Mouse (Mus musculus) lung, postnatal 10 days (tissue): ENCODE measurements around the gene Pdcd4.

Experiments used
- DNase-seq: peaks from one replicate; pipeline ENCODE4 v3.0.0; 2021

Gene Pdcd4

GRCm38 (mm10) chr19:53892061-53892460, at the start of gene Pdcd4:
TSS of gene Pdcd4 (plus strand) at chr19:53892231.
- peak; percentile 75 for DNase-seq

- DNase-seq: no peak
Observed at GRCm38 (mm10) chr19:53843972-53844371, 48.1 kb upstream of the Pdcd4 start.

DNA sequence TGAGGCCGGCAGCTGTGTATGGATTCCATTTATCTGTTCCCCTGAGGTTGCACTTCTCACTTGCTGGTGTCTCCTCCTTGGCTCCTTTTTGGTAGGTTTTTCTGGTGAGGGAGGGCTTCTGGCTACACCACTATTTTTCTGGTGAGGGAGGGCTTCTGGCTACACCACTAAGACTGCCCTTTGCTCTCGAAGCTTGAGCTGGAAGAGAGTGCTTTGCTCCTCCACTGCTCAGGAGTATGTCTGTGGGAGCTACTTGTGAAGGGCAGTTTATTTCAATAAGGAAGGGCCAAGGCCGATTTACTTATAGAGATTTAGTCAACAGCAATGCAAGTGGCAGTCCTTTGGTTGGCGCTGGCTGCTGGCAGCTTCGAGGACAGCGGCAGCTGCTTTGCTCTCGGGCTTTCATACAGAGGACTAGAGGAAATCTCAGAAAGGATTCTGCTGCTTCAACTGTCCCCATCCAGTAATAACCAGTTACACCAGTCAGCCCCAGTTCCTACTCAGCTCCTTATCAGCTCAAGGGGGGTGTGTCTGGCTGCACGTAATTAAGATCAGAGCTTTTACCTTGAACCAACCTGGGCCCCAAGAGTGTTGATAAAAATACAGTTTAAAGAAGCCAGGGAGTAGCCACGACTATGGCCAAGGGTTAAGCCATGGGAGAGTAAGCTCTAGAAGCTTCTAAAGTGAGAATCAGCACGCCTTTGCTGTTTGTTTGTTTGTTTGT, 43.6 kb upstream of the Pdcd4 start:
- DNase-seq: no peak

DNA sequence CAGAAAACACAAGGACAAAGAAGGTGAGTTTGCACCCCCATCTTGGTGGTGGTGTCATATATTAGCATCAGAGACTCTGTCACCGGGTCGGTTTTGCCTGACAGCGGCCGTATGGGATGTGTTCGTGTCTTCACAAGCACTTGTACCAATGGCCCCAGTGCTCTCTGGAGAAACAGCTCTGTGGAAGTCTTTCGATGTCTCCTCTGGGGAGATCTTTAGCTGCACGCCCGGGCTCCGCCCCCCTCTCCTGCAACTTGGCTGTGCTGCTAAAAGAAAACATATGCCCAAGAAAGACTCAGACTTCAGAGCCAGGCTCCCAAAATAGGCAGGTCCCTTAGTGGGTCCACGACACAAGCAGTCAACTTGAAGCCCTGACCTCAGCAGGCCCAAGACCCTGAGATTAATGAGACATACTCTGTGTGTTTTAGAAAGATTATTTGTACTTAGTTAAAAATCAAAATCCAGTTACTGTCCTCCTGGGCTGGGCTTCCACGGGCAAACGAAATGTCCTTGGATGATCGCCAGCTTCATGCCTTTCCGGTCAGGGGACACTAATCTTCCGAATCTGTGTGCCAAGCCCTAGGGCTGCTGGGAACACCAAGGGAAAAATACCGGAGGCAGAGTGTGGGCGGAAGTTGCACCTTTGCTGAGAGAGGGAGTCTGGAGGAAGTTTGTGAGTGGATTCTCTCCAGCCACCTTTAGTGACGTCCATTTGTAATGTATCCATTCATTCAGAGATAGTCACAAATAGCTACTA, 41.7 kb upstream of the Pdcd4 start:
- peak; percentile 90 for DNase-seq

DNA sequence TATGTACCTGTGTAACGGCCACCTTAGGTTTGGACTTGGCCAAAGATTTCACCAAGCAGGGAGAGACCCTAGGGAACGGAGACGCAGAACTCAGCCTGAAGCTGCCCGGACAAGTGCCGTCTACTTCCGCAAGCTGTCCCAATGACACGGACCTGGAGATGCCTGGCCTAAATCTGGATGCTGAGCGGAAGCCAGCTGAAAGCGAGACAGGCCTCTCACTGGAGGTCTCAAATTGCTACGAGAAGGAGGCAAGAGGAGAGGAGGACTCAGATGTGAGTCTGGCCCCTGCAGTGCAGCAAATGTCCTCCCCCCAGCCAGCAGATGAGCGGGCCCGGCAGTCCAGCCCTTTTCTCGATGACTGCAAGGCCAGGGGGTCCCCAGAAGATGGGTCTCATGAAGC, 40.7 kb upstream of the Pdcd4 start:
- no peak for DNase-seq

GRCm38 (mm10) chr19:53851826-53852698, 40.0 kb upstream of the Pdcd4 start:
- DNase-seq: no peak

DNA sequence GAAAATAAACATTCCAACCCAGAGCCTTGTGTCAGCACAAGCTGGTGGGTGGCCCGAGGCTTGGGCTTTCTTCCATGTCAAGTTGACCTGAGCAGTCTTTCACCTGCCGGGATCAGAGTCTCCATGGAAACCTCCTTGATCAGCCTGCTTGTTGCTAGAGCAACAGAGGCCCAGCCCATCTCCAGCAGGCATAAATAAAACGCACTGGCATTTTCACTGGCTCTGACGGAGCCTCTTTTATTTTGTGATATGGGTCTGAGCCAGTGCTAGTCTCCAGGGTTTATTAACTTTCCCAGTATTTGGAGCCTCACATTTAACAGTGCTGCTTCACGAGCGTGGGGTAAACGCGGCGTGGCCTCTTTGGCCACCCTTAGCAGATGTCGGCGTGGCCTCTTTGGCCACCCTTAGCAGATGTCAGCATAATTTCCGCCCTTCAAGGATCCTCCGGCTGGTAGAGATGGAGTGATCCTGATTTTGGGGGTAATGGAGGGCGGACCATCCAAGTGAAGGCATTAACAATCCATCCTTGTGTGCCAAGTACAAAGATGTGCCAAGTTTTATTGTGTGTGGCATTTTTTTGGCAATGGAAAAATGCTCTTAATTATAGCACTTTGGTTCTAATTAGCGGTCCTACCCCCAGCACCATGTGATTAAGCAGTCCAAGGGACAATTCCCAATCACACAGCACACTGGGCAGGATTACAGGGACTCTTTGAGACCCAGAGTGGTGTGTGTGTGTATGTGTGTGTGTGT, 39.2 kb upstream of the Pdcd4 start:
- peak; percentile 27 for DNase-seq

GRCm38 (mm10) chr19:53854978-53855377, 37.1 kb upstream of the Pdcd4 start:
- no peak for DNase-seq

- no peak for DNase-seq
Observed at GRCm38 (mm10) chr19:53855781-53856180, 36.2 kb upstream of the Pdcd4 start.

DNA sequence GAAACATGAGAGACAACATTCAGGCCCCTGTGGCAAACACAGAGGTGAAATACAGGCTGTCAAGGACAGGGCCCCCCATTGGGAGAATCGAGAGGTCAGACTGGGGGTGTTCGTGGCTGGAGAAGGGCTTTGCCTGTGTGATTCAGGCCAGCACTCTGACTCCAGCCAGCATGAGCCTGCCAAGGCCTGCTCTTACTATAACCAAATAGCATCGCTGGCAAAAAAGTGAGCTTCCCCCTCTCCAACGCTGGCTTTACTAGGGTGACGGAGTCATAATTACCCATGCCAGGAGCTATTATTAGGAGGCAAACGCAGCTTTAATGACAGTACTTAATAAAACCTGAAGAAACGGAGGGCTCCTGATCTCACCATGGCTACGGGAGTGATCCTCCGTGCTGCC, 35.2 kb upstream of the Pdcd4 start:
- peak; percentile 27 for DNase-seq

- DNase-seq: no peak
Observed at GRCm38 (mm10) chr19:53857962-53858361, 34.1 kb upstream of the Pdcd4 start.

GRCm38 (mm10) chr19:53859149-53859548, 32.9 kb upstream of the Pdcd4 start:
- DNase-seq: peak; percentile 44

GRCm38 (mm10) chr19:53859593-53859992, 32.4 kb upstream of the Pdcd4 start:
- DNase-seq: no peak

DNA sequence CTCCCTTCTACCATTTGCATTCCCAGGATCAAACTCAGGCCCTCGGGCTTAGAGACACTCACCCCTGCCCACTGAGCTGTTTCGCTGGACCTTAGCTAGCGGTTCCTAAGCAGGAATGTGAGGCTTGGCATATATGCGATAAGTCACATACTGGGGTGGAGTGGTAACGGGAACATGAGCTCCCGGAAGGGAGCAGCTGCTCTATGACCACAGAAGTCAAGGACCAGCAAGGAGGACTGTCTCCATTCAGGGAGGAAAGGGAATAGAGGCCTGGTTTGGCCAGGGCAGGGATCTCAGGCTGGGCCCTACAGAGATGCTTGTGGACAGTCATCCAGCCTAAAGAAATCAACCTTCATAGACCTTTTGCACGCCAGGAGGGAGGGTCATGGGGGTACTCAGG, 30.7 kb upstream of the Pdcd4 start:
- no peak for DNase-seq

DNA sequence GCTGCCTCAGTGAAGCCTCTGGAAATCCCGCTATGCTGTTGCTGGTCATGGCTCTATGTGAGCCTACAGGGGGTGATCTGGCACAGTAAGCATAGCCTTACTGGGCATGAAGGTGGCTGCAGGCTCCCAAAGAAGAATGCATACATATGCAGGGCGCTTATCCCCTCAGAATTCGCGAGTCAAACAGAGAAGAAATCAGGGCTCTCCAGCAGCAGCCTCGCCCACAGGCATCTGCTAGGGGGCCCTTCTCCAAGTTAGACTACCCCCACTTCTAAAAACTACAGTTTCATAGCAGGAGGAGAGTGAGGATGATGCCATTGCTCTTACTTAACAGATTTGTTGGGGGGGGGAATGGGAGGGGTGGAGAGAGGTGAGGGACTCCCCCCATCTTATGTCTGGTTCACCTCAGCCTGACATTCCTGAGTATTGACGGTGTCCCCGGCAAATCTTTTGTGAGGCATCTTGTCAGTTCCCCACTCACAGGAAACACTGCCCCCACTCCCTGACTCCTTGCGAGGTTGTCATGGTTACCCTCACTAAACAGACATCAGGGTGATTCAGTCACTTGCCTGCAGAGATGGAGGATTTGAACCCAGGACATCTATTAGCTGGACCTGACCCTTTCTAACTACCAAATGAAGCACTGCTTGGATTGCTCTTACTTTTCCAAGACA, 29.3 kb upstream of the Pdcd4 start:
- no peak for DNase-seq

DNA sequence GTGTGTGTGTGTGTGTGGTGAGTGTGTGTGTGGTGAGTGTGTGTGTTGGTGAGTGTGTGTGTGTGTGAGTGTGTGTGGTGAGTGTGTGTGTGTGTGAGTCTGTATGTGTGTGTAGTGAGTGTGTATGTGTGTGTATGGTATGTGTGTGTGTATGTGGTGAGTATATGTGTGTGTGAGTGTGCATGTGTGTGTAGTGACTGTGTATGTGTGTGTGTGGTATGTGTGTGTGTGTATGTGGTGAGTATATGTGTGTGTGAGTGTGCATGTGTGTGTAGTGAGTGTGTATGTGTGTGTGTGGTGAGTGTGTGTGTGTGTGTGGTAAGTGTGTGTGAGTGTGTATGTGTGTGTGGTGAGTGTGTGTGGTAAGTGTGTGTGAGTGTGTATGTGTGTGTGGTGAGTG, 24.8 kb upstream of the Pdcd4 start:
- DNase-seq: no peak

DNA sequence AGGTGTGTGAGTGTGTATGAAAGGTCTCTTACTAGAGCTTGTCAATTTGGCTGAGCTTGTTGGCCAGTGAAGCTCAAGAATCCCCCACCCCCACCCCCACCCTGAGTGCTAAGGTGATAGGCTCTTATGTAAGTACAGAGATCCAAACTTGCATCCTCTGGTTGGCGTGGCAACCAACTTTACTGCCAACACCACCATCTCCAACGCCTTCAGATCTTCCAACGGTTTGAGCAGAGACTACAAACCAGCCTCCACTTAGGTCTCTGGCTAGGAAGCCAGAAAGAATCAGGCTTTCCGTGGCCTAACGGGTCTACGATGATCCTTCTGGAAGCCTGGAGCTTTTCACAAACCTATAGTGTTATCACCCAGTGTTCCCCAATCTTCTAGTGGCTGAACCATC, 23.9 kb upstream of the Pdcd4 start:
- no peak for DNase-seq

DNA sequence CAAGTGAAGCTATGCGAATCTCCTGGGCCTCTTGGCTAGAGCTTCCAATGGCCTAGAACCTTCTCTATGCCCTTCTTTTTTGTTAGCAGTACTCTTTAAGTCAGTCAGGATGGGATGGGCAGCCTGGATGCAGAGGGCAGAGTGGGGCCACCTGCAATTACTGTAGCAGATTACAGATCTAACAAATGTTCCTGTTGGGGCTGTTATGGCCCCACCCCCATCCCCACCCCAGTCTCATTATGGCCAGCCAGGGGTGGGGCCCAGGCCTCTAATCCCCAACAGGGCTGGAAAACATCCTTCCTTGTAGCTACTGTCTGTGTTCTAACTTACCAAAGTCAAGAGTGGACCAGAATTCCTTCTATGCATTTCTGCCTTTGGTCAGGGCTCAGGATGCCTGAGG, 23.2 kb upstream of the Pdcd4 start:
- DNase-seq: no peak

- DNase-seq: no peak
Observed at GRCm38 (mm10) chr19:53869427-53870385, 22.3 kb upstream of the Pdcd4 start.

GRCm38 (mm10) chr19:53870568-53870967, 21.5 kb upstream of the Pdcd4 start:
- no peak for DNase-seq

DNA sequence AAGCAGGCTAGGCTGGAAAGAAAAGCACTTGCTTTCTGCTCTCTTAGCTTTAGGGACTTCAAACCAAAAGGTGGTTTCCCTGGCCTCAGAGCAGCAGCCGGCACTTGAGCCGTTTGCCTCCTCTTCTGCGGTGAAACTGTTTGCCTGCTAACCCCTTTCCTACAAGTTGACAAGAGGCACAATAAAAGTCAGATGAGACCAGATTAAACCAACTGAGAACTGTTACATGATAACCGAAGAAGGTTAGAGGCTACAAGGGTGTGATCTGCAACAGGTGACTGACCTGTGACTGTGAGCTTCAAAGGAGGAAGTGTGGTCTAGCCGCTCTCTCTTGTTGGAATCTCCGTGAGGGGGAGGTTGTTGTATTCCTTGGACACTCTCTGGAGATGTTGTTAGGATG, 20.5 kb upstream of the Pdcd4 start:
- DNase-seq: no peak
